Mouse (Mus musculus): ENCODE measurements at regions not wholly inside any gene's neighbourhood (a gene's known extent, or its start where the extent isn't known, plus 50 kb on each side); places are given as distances from the start of the nearest gene placed in this dataset.
A peak's percentile ranks its signal among the peaks of the same experiment; 100 is the strongest.

- no peak overlapping the region for H3K27ac ChIP-seq (replicated peaks)
- WGBS = 56% methylated on average over 6 of the region's 6 CpGs
- TF ChIP-seq CTCF (IDR thresholded peaks at IDR 0.05; ENCODE audit: low read depth) (no peak), EP300 (optimal IDR thresholded peaks at IDR 0.05) (no peak)
- H3K27me3 ChIP-seq (ENCODE audit: control insufficient read depth, insufficient read depth, low read length) = no peaks in the 10 kb centered on the region
- 0 out of 2 replicates have a peak, but pooled peaks have one; percentile 21 for ATAC-seq (ENCODE audit: low FRiP score, low TSS enrichment)
- no peaks in the 10 kb centered on the region for H3K36me3 ChIP-seq (ENCODE audit: control insufficient read depth, insufficient read depth, low read length)
- H3K4me1 ChIP-seq (replicated peaks; ENCODE audit: control insufficient read depth, insufficient read depth) = no peaks in the 10 kb centered on the region
- H3K4me2 ChIP-seq (replicated peaks; ENCODE audit: low read depth) = no peak overlapping the region
- no peak overlapping the region for H3K9ac ChIP-seq (ENCODE audit: low read length)
- H3K9me3 ChIP-seq (ENCODE audit: control insufficient read depth, low read length) = no peaks in the 10 kb centered on the region
- no peak for DNase-seq (ENCODE audit: low spot score)
- no peak overlapping the region for H3K4me3 ChIP-seq (ENCODE audit: low read depth, low read length)
Observed at GRCm38 (mm10) chr13:60076147-60076800, 100.9 kb downstream of the Gas1 start.

GRCm38 (mm10) chr13:60071595-60071994 is 105.6 kb downstream of the Gas1 start:
- Histone ChIP-seq H3K27me3 (ENCODE audit: control insufficient read depth, insufficient read depth, low read length) (no peaks in the 10 kb centered on the region), H3K27ac (replicated peaks) (no peak overlapping the region), H3K4me3 (ENCODE audit: low read depth, low read length) (no peak overlapping the region), H3K9me3 (ENCODE audit: control insufficient read depth, low read length) (no peaks in the 10 kb centered on the region), H3K9ac (ENCODE audit: low read length) (no peak overlapping the region), H3K4me2 (replicated peaks; ENCODE audit: low read depth) (no peak overlapping the region), H3K4me1 (replicated peaks; ENCODE audit: control insufficient read depth, insufficient read depth) (no peaks in the 10 kb centered on the region; the same call in 1 of the 2 replicates), H3K36me3 (ENCODE audit: control insufficient read depth, insufficient read depth, low read length) (no peaks in the 10 kb centered on the region)
- DNase-seq (ENCODE audit: low spot score) (no peak), ATAC-seq (ENCODE audit: low FRiP score, low TSS enrichment) (no peak)
- 47% methylated on average over 9 of the region's 9 CpGs for WGBS
- TF ChIP-seq EP300 (optimal IDR thresholded peaks at IDR 0.05) (no peak), CTCF (IDR thresholded peaks at IDR 0.05; ENCODE audit: low read depth) (no peak)

- Histone ChIP-seq H3K9me3 (ENCODE audit: control insufficient read depth, low read length) (no peaks in the 10 kb centered on the region), H3K27ac (replicated peaks) (no peak overlapping the region), H3K27me3 (ENCODE audit: control insufficient read depth, insufficient read depth, low read length) (no peaks in the 10 kb centered on the region), H3K9ac (ENCODE audit: low read length) (no peak overlapping the region), H3K4me3 (ENCODE audit: low read depth, low read length) (no peak overlapping the region), H3K4me2 (replicated peaks; ENCODE audit: low read depth) (no peak overlapping the region), H3K4me1 (replicated peaks; ENCODE audit: control insufficient read depth, insufficient read depth) (no peaks in the 10 kb centered on the region; the same call in 1 of the 2 replicates), H3K36me3 (ENCODE audit: control insufficient read depth, insufficient read depth, low read length) (no peaks in the 10 kb centered on the region)
- ATAC-seq (ENCODE audit: low FRiP score, low TSS enrichment) (no peak), DNase-seq (ENCODE audit: low spot score) (no peak)
- 44% methylated on average over 9 of the region's 9 CpGs for WGBS
- no peak for TF ChIP-seq EP300 (optimal IDR thresholded peaks at IDR 0.05)
- TF ChIP-seq CTCF (IDR thresholded peaks at IDR 0.05; ENCODE audit: low read depth) = peak; percentile 47
Observed at GRCm38 (mm10) chr13:60069196-60069595, 108.0 kb downstream of the Gas1 start.

GRCm38 (mm10) chr13:60067325-60067724 is 109.8 kb downstream of the Gas1 start:
- Histone ChIP-seq H3K27me3 (ENCODE audit: control insufficient read depth, insufficient read depth, low read length) (no peaks in the 10 kb centered on the region), H3K4me2 (replicated peaks; ENCODE audit: low read depth) (no peak overlapping the region), H3K9ac (ENCODE audit: low read length) (no peak overlapping the region), H3K36me3 (ENCODE audit: control insufficient read depth, insufficient read depth, low read length) (no peaks in the 10 kb centered on the region), H3K9me3 (ENCODE audit: control insufficient read depth, low read length) (no peaks in the 10 kb centered on the region), H3K4me1 (replicated peaks; ENCODE audit: control insufficient read depth, insufficient read depth) (no peaks in the 10 kb centered on the region; the same call in 1 of the 2 replicates), H3K27ac (replicated peaks) (no peak overlapping the region), H3K4me3 (ENCODE audit: low read depth, low read length) (no peak overlapping the region)
- TF ChIP-seq EP300 (optimal IDR thresholded peaks at IDR 0.05) (no peak), CTCF (IDR thresholded peaks at IDR 0.05; ENCODE audit: low read depth) (no peak)
- ATAC-seq (ENCODE audit: low FRiP score, low TSS enrichment) = peak; percentile 35; the same call in 1 of the 2 replicates
- no peak for DNase-seq (ENCODE audit: low spot score)
- WGBS = 79% methylated on average over 9 of the region's 9 CpGs

GRCm38 (mm10) chr13:60061589-60061988 is 115.6 kb downstream of the Gas1 start:
- no peak for TF ChIP-seq CTCF (IDR thresholded peaks at IDR 0.05; ENCODE audit: low read depth)
- 75% methylated on average over 6 of the region's 6 CpGs for WGBS
- DNase-seq (ENCODE audit: low spot score) = no peak

GRCm38 (mm10) chr13:60057761-60058274 is 119.3 kb downstream of the Gas1 start:
- Histone ChIP-seq H3K9ac (ENCODE audit: low read length) (no peak overlapping the region), H3K27ac (replicated peaks) (no peak overlapping the region), H3K4me1 (replicated peaks; ENCODE audit: control insufficient read depth, insufficient read depth) (no peaks in the 10 kb centered on the region), H3K27me3 (ENCODE audit: control insufficient read depth, insufficient read depth, low read length) (no peaks in the 10 kb centered on the region), H3K4me3 (ENCODE audit: low read depth, low read length) (no peak overlapping the region), H3K36me3 (ENCODE audit: control insufficient read depth, insufficient read depth, low read length) (no peaks in the 10 kb centered on the region), H3K4me2 (replicated peaks; ENCODE audit: low read depth) (no peak overlapping the region; the same call in 1 of the 2 replicates), H3K9me3 (ENCODE audit: control insufficient read depth, low read length) (no peaks in the 10 kb centered on the region)
- DNase-seq (ENCODE audit: low spot score) = no peak
- WGBS = 28% methylated on average over 13 of the region's 13 CpGs
- no peak for TF ChIP-seq CTCF (IDR thresholded peaks at IDR 0.05; ENCODE audit: low read depth)
- TF ChIP-seq EP300 (optimal IDR thresholded peaks at IDR 0.05) = no peak
- no peak for ATAC-seq (ENCODE audit: low FRiP score, low TSS enrichment)

More at GRCm38 (mm10) chr13:60061589-60061988, 115.6 kb downstream of the Gas1 start:
- no peak for ATAC-seq (ENCODE audit: low FRiP score, low TSS enrichment)
- H3K36me3 ChIP-seq (ENCODE audit: control insufficient read depth, insufficient read depth, low read length) = no peaks in the 10 kb centered on the region
- H3K4me2 ChIP-seq (replicated peaks; ENCODE audit: low read depth) = no peak overlapping the region
- no peak overlapping the region for H3K9ac ChIP-seq (ENCODE audit: low read length)
- H3K4me3 ChIP-seq (ENCODE audit: low read depth, low read length) = no peak overlapping the region
- H3K27me3 ChIP-seq (ENCODE audit: control insufficient read depth, insufficient read depth, low read length) = no peaks in the 10 kb centered on the region
- H3K27ac ChIP-seq (replicated peaks) = no peak overlapping the region
- H3K9me3 ChIP-seq (ENCODE audit: control insufficient read depth, low read length) = no peaks in the 10 kb centered on the region
- no peaks in the 10 kb centered on the region for H3K4me1 ChIP-seq (replicated peaks; ENCODE audit: control insufficient read depth, insufficient read depth)
